Mouse (Mus musculus): ENCODE measurements at regions not wholly inside any gene's neighbourhood (a gene's known extent, or its start where the extent isn't known, plus 50 kb on each side); places are given as distances from the start of the nearest gene placed in this dataset.

GRCm38 (mm10) chr16:9215131-9215530 is 385.2 kb downstream of the 1810013L24Rik start:
- H3K4me1 ChIP-seq (ENCODE audit: control insufficient read depth, insufficient read depth, low read length), result no peaks in the 10 kb centered on the region
- no peak for DNase-seq
- no peak overlapping the region for H3K4me3 ChIP-seq
- no peak overlapping the region for H3K9ac ChIP-seq (ENCODE audit: low read depth, low read length)
- TF ChIP-seq POLR2A (IDR thresholded peaks at IDR 0.05; ENCODE audit: insufficient read depth, low read depth, low read length), result no peak
- TF ChIP-seq CTCF (IDR thresholded peaks at IDR 0.05), result no peak
- TF ChIP-seq EP300 (IDR thresholded peaks at IDR 0.05; ENCODE audit: insufficient read depth, low read depth, low read length), result no peak
- intact Hi-C loops (cut with DNase I), result no loop called here
- H3K27me3 ChIP-seq (ENCODE audit: control insufficient read depth, insufficient read depth, low read length), result no peaks in the 10 kb centered on the region
- H3K79me2 ChIP-seq (replicated peaks; ENCODE audit: control insufficient read depth, insufficient read depth, low read length), result no peaks in the 10 kb centered on the region
- no peak overlapping the region for H3K27ac ChIP-seq
- WGBS, result 41% methylated on average over 1 of the region's 1 CpGs
- H3K36me3 ChIP-seq (ENCODE audit: control insufficient read depth, insufficient read depth, low read length), result no peaks in the 10 kb centered on the region

DNA sequence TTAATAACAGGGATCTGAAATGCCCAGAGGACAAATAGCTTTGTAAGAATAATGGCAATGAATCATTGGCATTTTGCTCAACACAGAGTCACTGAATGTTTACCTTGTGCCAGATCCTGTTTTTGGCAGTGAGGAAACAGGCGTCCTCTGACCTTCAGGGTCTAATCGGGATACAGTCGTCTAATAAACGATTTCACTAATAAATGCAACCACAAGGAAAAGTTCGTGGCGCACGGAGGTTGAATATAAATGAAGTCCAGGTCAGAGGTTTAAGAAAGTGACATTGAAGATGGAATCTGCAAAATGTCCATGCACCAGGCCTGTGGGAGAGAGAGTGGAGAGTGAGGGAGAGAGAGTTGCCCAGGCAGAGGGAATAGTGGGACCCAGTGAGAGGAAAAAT is 387.5 kb downstream of the 1810013L24Rik start:
- TF ChIP-seq CTCF (IDR thresholded peaks at IDR 0.05), result no peak
- no peak for TF ChIP-seq EP300 (IDR thresholded peaks at IDR 0.05; ENCODE audit: insufficient read depth, low read depth, low read length)
- TF ChIP-seq POLR2A (IDR thresholded peaks at IDR 0.05; ENCODE audit: insufficient read depth, low read depth, low read length), result no peak

GRCm38 (mm10) chr16:9230178-9230577 is 400.3 kb downstream of the 1810013L24Rik start:
- no peak for TF ChIP-seq POLR2A (IDR thresholded peaks at IDR 0.05; ENCODE audit: insufficient read depth, low read depth, low read length)
- TF ChIP-seq EP300 (IDR thresholded peaks at IDR 0.05; ENCODE audit: insufficient read depth, low read depth, low read length), result no peak
- TF ChIP-seq CTCF (IDR thresholded peaks at IDR 0.05), result no peak
- Histone ChIP-seq H3K4me3 (no peak overlapping the region), H3K36me3 (ENCODE audit: control insufficient read depth, insufficient read depth, low read length) (no peaks in the 10 kb centered on the region), H3K4me1 (ENCODE audit: control insufficient read depth, insufficient read depth, low read length) (no peaks in the 10 kb centered on the region), H3K9ac (ENCODE audit: low read depth, low read length) (no peak overlapping the region), H3K27me3 (ENCODE audit: control insufficient read depth, insufficient read depth, low read length) (no peaks in the 10 kb centered on the region), H3K27ac (no peak overlapping the region), H3K79me2 (replicated peaks; ENCODE audit: control insufficient read depth, insufficient read depth, low read length) (no peaks in the 10 kb centered on the region)
- intact Hi-C loops (cut with DNase I), result no loop called here
- DNase-seq, result no peak

More for the DNA sequence above, 387.5 kb downstream of the 1810013L24Rik start:
- no peaks in the 10 kb centered on the region for H3K27me3 ChIP-seq (ENCODE audit: control insufficient read depth, insufficient read depth, low read length)
- no peaks in the 10 kb centered on the region for H3K36me3 ChIP-seq (ENCODE audit: control insufficient read depth, insufficient read depth, low read length)
- DNase-seq, result no peak
- no peak overlapping the region for H3K27ac ChIP-seq
- no peaks in the 10 kb centered on the region for H3K4me1 ChIP-seq (ENCODE audit: control insufficient read depth, insufficient read depth, low read length)
- H3K4me3 ChIP-seq, result no peak overlapping the region
- intact Hi-C loops (cut with DNase I), result no loop called here
- H3K9ac ChIP-seq (ENCODE audit: low read depth, low read length), result no peak overlapping the region
- WGBS, result 82% methylated on average over 7 of the region's 7 CpGs
- no peaks in the 10 kb centered on the region for H3K79me2 ChIP-seq (replicated peaks; ENCODE audit: control insufficient read depth, insufficient read depth, low read length)

- Histone ChIP-seq H3K4me3 (no peak overlapping the region), H3K79me2 (replicated peaks; ENCODE audit: control insufficient read depth, insufficient read depth, low read length) (no peaks in the 10 kb centered on the region), H3K27me3 (ENCODE audit: control insufficient read depth, insufficient read depth, low read length) (no peaks in the 10 kb centered on the region), H3K4me1 (ENCODE audit: control insufficient read depth, insufficient read depth, low read length) (no peaks in the 10 kb centered on the region), H3K9ac (ENCODE audit: low read depth, low read length) (no peak overlapping the region), H3K36me3 (ENCODE audit: control insufficient read depth, insufficient read depth, low read length) (no peaks in the 10 kb centered on the region), H3K27ac (no peak overlapping the region)
- no peak for DNase-seq
- 95% methylated on average over 4 of the region's 4 CpGs for WGBS
- TF ChIP-seq POLR2A (IDR thresholded peaks at IDR 0.05; ENCODE audit: insufficient read depth, low read depth, low read length), result no peak
- no peak for TF ChIP-seq CTCF (IDR thresholded peaks at IDR 0.05)
- no peak for TF ChIP-seq EP300 (IDR thresholded peaks at IDR 0.05; ENCODE audit: insufficient read depth, low read depth, low read length)
- intact Hi-C loops (cut with DNase I), result no loop called here
Observed at GRCm38 (mm10) chr16:9242099-9242498, 412.2 kb downstream of the 1810013L24Rik start.

- TF ChIP-seq CTCF (IDR thresholded peaks at IDR 0.05), result no peak
- TF ChIP-seq POLR2A (IDR thresholded peaks at IDR 0.05; ENCODE audit: insufficient read depth, low read depth, low read length), result no peak
- TF ChIP-seq EP300 (IDR thresholded peaks at IDR 0.05; ENCODE audit: insufficient read depth, low read depth, low read length), result no peak
- Histone ChIP-seq H3K27me3 (ENCODE audit: control insufficient read depth, insufficient read depth, low read length) (no peaks in the 10 kb centered on the region), H3K9ac (ENCODE audit: low read depth, low read length) (no peak overlapping the region), H3K79me2 (replicated peaks; ENCODE audit: control insufficient read depth, insufficient read depth, low read length) (no peaks in the 10 kb centered on the region), H3K27ac (no peak overlapping the region), H3K4me3 (no peak overlapping the region), H3K4me1 (ENCODE audit: control insufficient read depth, insufficient read depth, low read length) (no peaks in the 10 kb centered on the region), H3K36me3 (ENCODE audit: control insufficient read depth, insufficient read depth, low read length) (no peaks in the 10 kb centered on the region)
- intact Hi-C loops (cut with DNase I), result no loop called here
- WGBS, result 67% methylated on average over 3 of the region's 3 CpGs
- no peak for DNase-seq
Observed at GRCm38 (mm10) chr16:9247198-9247597, 417.3 kb downstream of the 1810013L24Rik start.

GRCm38 (mm10) chr16:9253054-9253453 is 423.2 kb downstream of the 1810013L24Rik start:
- Histone ChIP-seq H3K4me1 (ENCODE audit: control insufficient read depth, insufficient read depth, low read length) (no peaks in the 10 kb centered on the region), H3K36me3 (ENCODE audit: control insufficient read depth, insufficient read depth, low read length) (no peaks in the 10 kb centered on the region), H3K79me2 (replicated peaks; ENCODE audit: control insufficient read depth, insufficient read depth, low read length) (no peaks in the 10 kb centered on the region), H3K27ac (no peak overlapping the region), H3K4me3 (no peak overlapping the region), H3K9ac (ENCODE audit: low read depth, low read length) (no peak overlapping the region), H3K27me3 (ENCODE audit: control insufficient read depth, insufficient read depth, low read length) (no peaks in the 10 kb centered on the region)
- DNase-seq, result no peak
- intact Hi-C loops (cut with DNase I), result no loop called here
- no peak for TF ChIP-seq EP300 (IDR thresholded peaks at IDR 0.05; ENCODE audit: insufficient read depth, low read depth, low read length)
- no peak for TF ChIP-seq CTCF (IDR thresholded peaks at IDR 0.05)
- WGBS, result 71% methylated on average over 1 of the region's 1 CpGs
